Mouse (Mus musculus) bone marrow, adult 2 months (tissue): ENCODE measurements at regions not wholly inside any gene's neighbourhood (a gene's known extent, or its start where the extent isn't known, plus 50 kb on each side); places are given as distances from the start of the nearest gene placed in this dataset.

Source experiments
- CTCF ChIP-seq: fragments of 200-500 bp; IDR thresholded peaks from 2 replicates; pipeline ENCODE4 v1.5.1; 2011; ENCODE audit warnings: low read length, control low read depth; ENCODE audit not compliant: control insufficient read depth, insufficient read depth
- POLR2A ChIP-seq: fragments of 200-500 bp; IDR thresholded peaks from 2 replicates; pipeline ENCODE4 v1.6.1; 2011; ENCODE audit warnings: low read depth, mild to moderate bottlenecking, control low read depth, low read length, borderline replicate concordance; ENCODE audit not compliant: control insufficient read depth

- TF ChIP-seq CTCF = no peak
- TF ChIP-seq POLR2A = no peak
These were observed 203.4 kb upstream of the Mphosph6 start for GRCm38 (mm10) chr8:118005186-118005585.
